Mouse (Mus musculus) forebrain, embryonic 15.5 days (tissue): Measurements from ENCODE around the gene Babam1. TPM values are rescaled to one million over a fixed set of nuclear protein-coding genes. Genes with fewer than 3 reads are reported as not detected.
A peak's percentile ranks its signal among the peaks of the same experiment; 100 is the strongest.

Source experiments
- ATAC-seq: fragments of 200-750 bp; cut with Nextera tagmentation; replicated peaks from 2 replicates; pipeline ENCODE4 v1.8.0; 2017; ENCODE audit warnings: mild to moderate bottlenecking, moderate TSS enrichment, moderate library complexity
- H3K27ac ChIP-seq: fragments of 300-500 bp; sonication (generic); replicated peaks from 2 replicates; pipeline ENCODE4 v1.5.1; 2015; ENCODE audit warnings: mild to moderate bottlenecking, inconsistent platforms
- H3K27me3 ChIP-seq: fragments of 300-500 bp; sonication (generic); 2 replicates; pipeline ENCODE4 v1.6.1; 2015; ENCODE audit warnings: inconsistent platforms
- H3K36me3 ChIP-seq: fragments of 300-500 bp; sonication (generic); 2 replicates; pipeline ENCODE4 v1.6.1; 2015; ENCODE audit warnings: mild to moderate bottlenecking, inconsistent platforms
- H3K4me1 ChIP-seq: fragments of 300-500 bp; sonication (generic); 2 replicates; pipeline ENCODE4 v1.6.1; 2015; ENCODE audit warnings: inconsistent platforms
- H3K4me2 ChIP-seq: fragments of 300-500 bp; sonication (generic); replicated peaks from 2 replicates; pipeline ENCODE4 v1.6.1; 2015; ENCODE audit warnings: mild to moderate bottlenecking, inconsistent platforms
- H3K4me3 ChIP-seq: fragments of 300-500 bp; sonication (generic); 2 replicates; pipeline ENCODE4 v1.5.1; 2015; ENCODE audit warnings: mild to moderate bottlenecking, inconsistent platforms
- H3K9ac ChIP-seq: fragments of 300-500 bp; sonication (generic); replicated peaks from 2 replicates; pipeline ENCODE4 v1.6.1; 2015; ENCODE audit warnings: mild to moderate bottlenecking, inconsistent platforms
- H3K9me3 ChIP-seq: fragments of 300-500 bp; sonication (generic); 2 replicates; pipeline ENCODE4 v1.6.1; 2016; ENCODE audit warnings: inconsistent platforms
- WGBS: fragments of 180-500 bp; shearing (Covaris S2); methylation state at CpG from one replicate; pipeline ENCODE4 v1.1.7; 2015; ENCODE audit warnings: mixed read lengths; 5-methylcytosine and 5-hydroxymethylcytosine counted together
- polyA plus RNA-seq: library from polyadenylated mRNA; unstranded; fragments of >200 nt; fragmentation: Nextera tagmentation; extraction: Ambion mirVana; gene quantifications from 2 replicates; pipeline ENCODE4 v1.2.1, GENCODE M21; 2015

Babam1 gene
- polyA plus RNA-seq, 1 experiment from 2014 or later: 102 TPM

DNA sequence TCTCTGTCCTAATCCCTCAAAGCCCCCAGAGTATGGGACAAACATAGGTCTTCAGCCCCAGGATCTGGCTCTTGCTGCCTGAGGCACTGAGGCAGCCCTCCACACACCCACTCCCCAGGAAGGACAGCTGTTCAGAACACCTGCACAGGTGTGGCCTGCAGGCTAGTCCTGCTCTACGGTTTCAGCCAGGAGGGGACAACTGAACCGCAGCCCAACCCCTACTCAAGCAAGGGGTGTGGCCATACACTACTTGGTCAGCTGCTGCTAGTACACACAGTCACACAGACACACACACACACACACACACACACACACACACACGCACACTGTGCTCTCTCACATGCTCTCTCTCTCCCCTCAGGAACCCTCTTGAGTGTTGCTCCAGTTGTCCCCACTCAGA lies 12.8 kb upstream of the Babam1 start:
- 63% methylated on average over 3 of the region's 3 CpGs for WGBS
- H3K4me2 ChIP-seq: no peak overlapping the region

DNA sequence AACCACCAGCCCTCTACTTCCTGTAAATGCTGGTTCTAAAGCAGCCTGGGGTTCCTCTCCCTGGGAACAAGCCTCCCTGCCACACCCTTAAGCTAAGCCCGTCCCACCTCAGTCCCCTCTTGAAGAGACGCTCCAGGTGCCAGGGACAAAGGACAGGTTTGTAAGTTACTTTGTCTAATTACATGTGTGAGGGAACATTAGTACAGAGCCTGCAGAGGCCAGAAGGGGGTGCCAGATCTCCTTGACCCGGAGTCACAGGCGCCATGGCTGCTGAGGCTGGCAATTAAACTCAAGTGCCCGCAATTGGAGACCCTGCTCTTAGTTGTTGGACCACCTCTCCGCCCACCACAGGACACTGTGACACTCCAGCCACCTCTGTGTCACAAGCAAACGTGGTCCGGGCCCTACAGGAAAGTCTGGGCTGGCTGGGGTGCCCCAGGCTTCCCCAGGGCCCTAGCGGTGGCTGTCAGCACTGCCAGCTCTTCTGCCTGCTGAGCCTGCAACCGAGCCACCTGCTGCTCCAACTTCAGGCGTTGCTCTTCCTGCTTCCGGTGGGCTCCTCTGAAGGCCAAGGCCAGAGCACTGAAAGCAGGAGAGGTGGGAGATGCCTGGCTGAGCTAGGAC lies 11.3 kb upstream of the Babam1 start:
- no peak overlapping the region for H3K4me2 ChIP-seq
- no peak overlapping the region for H3K4me3 ChIP-seq
- peaks cover 6% of the 10 kb centered on the region; the same call in 1 of the 2 replicates for H3K27me3 ChIP-seq
- no peak overlapping the region for H3K9ac ChIP-seq
- H3K27ac ChIP-seq: no peak overlapping the region
- H3K4me1 ChIP-seq: peaks cover 19% of the 10 kb centered on the region
- WGBS: 80% methylated on average over 12 of the region's 12 CpGs
- ATAC-seq: no peak
- no peaks in the 10 kb centered on the region for H3K36me3 ChIP-seq
- H3K9me3 ChIP-seq: no peaks in the 10 kb centered on the region

More for the DNA sequence above, 12.8 kb upstream of the Babam1 start:
- no peak overlapping the region for H3K27ac ChIP-seq
- peaks cover 33% of the 10 kb centered on the region for H3K4me1 ChIP-seq
- H3K36me3 ChIP-seq: no peaks in the 10 kb centered on the region
- peaks cover 6% of the 10 kb centered on the region; the same call in 1 of the 2 replicates for H3K27me3 ChIP-seq
- no peaks in the 10 kb centered on the region for H3K9me3 ChIP-seq
- H3K4me3 ChIP-seq: no peak overlapping the region
- no peak overlapping the region for H3K9ac ChIP-seq
- ATAC-seq: no peak

DNA sequence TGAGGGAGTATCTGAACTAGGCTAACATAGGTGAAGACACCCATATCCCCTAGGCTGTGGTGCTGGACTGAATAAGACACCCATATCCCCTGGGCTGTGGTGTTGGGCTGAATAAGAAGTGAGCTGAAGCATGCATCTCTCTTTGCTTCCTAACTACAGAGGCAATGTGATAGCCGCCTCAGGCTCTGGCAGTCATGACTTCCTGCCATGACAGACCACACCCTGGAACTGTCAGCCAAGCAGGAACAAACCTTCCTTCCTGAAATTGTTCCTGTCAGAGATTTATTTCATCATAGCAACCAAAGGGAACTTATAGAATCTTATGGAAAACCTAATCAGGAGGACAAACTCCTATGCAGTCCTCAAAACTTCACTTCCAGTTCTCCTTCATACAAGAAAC lies 8.4 kb upstream of the Babam1 start:
- 84% methylated on average over 1 of the region's 1 CpGs for WGBS
- no peaks in the 10 kb centered on the region for H3K9me3 ChIP-seq
- no peak overlapping the region for H3K9ac ChIP-seq
- H3K4me2 ChIP-seq: no peak overlapping the region
- no peaks in the 10 kb centered on the region for H3K27me3 ChIP-seq
- no peak for ATAC-seq
- H3K4me1 ChIP-seq: 0 out of 2 replicates have a peak, but pooled peaks cover 2% of the 10 kb centered on the region
- H3K4me3 ChIP-seq: no peak overlapping the region
- H3K36me3 ChIP-seq: no peaks in the 10 kb centered on the region
- H3K27ac ChIP-seq: no peak overlapping the region

DNA sequence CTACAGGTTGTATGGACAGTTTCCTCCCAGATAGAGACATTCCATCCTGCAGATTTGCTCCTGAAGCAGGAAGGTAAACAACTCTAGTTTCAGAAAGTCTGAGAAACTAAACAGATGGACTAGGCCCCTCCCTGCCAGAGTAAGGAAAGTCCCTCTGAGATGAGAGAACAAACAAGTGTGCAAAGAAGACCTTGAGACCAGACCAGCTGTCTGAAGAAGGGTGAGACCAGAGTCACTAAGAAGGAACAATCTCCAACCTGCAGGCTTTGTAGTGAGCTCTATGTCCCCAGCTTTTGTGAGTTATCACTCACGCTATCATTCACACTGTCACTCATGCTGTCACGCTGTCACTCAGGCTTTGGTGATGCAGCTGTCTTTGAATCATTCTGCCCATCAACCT lies 5.0 kb upstream of the Babam1 start:
- H3K4me1 ChIP-seq: peaks cover 8% of the 10 kb centered on the region
- H3K9me3 ChIP-seq: no peaks in the 10 kb centered on the region
- no peak for ATAC-seq
- H3K36me3 ChIP-seq: no peaks in the 10 kb centered on the region
- no peak overlapping the region for H3K27ac ChIP-seq
- H3K4me2 ChIP-seq: no peak overlapping the region
- no peak overlapping the region for H3K9ac ChIP-seq
- WGBS: 90% methylated on average over 2 of the region's 2 CpGs
- H3K27me3 ChIP-seq: no peaks in the 10 kb centered on the region
- no peak overlapping the region for H3K4me3 ChIP-seq

DNA sequence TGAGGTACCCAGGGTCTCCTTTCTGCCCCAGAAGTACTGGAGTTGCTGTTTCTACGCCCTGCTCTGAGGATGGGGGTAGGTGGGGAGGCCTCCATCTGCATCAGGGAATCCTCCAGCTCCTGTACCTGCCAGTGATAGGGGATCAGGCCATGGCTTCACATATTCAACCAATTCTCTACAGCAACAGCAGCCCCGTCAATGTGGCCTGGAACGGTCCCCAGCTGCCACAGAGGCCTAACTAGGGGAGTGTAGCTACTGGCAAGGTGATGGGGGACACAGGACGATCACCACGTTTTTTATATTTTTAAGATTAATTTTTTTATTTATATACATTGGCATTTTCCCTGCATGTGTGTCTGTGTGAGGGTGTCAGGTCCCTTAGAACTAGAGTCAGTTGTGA lies 4.3 kb upstream of the Babam1 start:
- no peak overlapping the region for H3K9ac ChIP-seq
- no peak for ATAC-seq
- no peaks in the 10 kb centered on the region for H3K27me3 ChIP-seq
- WGBS: 70% methylated on average over 5 of the region's 5 CpGs
- peaks cover 12% of the 10 kb centered on the region for H3K4me1 ChIP-seq
- H3K9me3 ChIP-seq: no peaks in the 10 kb centered on the region
- H3K4me3 ChIP-seq: no peak overlapping the region
- H3K36me3 ChIP-seq: no peaks in the 10 kb centered on the region
- H3K4me2 ChIP-seq: no peak overlapping the region
- H3K27ac ChIP-seq: no peak overlapping the region

- ATAC-seq: no peak
- no peaks in the 10 kb centered on the region for H3K36me3 ChIP-seq
- H3K4me1 ChIP-seq: peaks cover 17% of the 10 kb centered on the region
- no peaks in the 10 kb centered on the region for H3K9me3 ChIP-seq
- 7% methylated on average over 3 of the region's 3 CpGs for WGBS
- no peaks in the 10 kb centered on the region for H3K27me3 ChIP-seq
- no peak overlapping the region for H3K9ac ChIP-seq
- H3K27ac ChIP-seq: no peak overlapping the region
- no peak overlapping the region for H3K4me3 ChIP-seq
- H3K4me2 ChIP-seq: no peak overlapping the region
Observed at GRCm38 (mm10) chr8:71392871-71393270, 3.8 kb upstream of the Babam1 start.

DNA sequence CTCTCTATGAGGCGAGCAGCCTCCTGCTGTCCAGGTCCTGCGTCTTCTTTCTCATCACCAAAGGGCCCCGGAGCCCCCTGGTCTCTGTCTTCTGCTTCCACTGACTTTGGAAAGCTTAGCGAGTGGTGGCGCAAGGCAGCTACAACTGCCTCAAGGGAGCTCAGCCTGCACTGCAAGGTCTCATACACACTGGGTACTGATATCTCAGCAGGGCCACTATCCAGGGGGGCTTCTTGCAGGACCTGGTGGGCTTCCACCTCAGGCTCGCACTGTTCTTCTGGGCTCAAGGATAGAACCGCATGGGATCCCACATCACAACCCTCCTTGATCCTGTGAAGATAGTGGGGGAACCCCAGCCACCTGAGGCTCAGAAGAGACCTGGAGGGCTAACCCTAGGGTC lies 2.2 kb upstream of the Babam1 start:
- Histone ChIP-seq H3K4me2 (no peak overlapping the region), H3K9me3 (no peaks in the 10 kb centered on the region), H3K9ac (no peak overlapping the region), H3K36me3 (peaks cover 10% of the 10 kb centered on the region), H3K27me3 (no peaks in the 10 kb centered on the region), H3K4me3 (no peak overlapping the region), H3K27ac (no peak overlapping the region), H3K4me1 (peaks cover 17% of the 10 kb centered on the region)
- 80% methylated on average over 7 of the region's 7 CpGs for WGBS
- no peak for ATAC-seq

DNA sequence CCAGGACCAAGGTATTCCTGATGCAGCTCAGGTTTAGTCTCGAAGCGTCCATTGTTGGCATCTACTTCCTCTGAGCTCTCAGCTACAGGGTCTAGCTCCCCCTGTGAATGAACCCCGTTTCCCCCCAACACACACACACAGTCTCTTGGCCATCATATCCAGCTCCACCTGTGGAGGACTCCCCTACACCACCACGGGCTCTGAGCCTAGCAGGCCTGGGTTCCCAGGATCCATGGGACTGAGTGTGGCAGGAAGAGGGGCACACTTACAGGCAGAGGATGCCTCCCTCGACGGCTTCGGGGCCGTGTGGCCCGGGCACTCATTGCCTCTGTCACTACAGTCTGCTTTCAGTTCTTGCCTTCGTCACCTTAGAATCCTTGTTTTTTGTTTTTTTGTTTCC lies 1.6 kb upstream of the Babam1 start:
- no peak overlapping the region for H3K27ac ChIP-seq
- no peaks in the 10 kb centered on the region for H3K27me3 ChIP-seq
- H3K4me1 ChIP-seq: peaks cover 17% of the 10 kb centered on the region
- H3K9ac ChIP-seq: no peak overlapping the region
- no peaks in the 10 kb centered on the region for H3K9me3 ChIP-seq
- no peak overlapping the region for H3K4me3 ChIP-seq
- H3K4me2 ChIP-seq: no peak overlapping the region
- H3K36me3 ChIP-seq: peaks cover 13% of the 10 kb centered on the region
- WGBS: 90% methylated on average over 10 of the region's 10 CpGs
- no peak for ATAC-seq

- ATAC-seq: no peak
- Histone ChIP-seq H3K4me3 (peak within 1 kb of the TSS; percentile 68), H3K9ac (no peak within 1 kb of the TSS; the same call in 1 of the 2 replicates), H3K36me3 (peaks cover 15% of the 10 kb centered on the region), H3K4me2 (peak within 1 kb of the TSS; percentile 45), H3K4me1 (peaks cover 17% of the 10 kb centered on the region), H3K27me3 (no peaks in the 10 kb centered on the region), H3K9me3 (no peaks in the 10 kb centered on the region), H3K27ac (peak within 1 kb of the TSS; percentile 76)
- WGBS: 89% methylated on average over 9 of the region's 9 CpGs
Observed at GRCm38 (mm10) chr8:71395629-71396028, 1.0 kb upstream of the Babam1 start, which contains the start of gene Ushbp1. Gene Ushbp1 (minus strand): TSS chr8:71395802.

GRCm38 (mm10) chr8:71397701-71398100 lies 1.0 kb downstream of the Babam1 start:
- Histone ChIP-seq H3K4me3 (peak overlapping the region; percentile 68), H3K9me3 (no peaks in the 10 kb centered on the region), H3K27me3 (no peaks in the 10 kb centered on the region), H3K4me1 (peaks cover 17% of the 10 kb centered on the region), H3K27ac (no peak overlapping the region), H3K36me3 (peaks cover 16% of the 10 kb centered on the region), H3K9ac (0 out of 2 replicates have a peak overlapping the region, but pooled peaks have one; percentile 4), H3K4me2 (peak overlapping the region; percentile 78)
- WGBS: 89% methylated on average over 12 of the region's 12 CpGs
- ATAC-seq: no peak

DNA sequence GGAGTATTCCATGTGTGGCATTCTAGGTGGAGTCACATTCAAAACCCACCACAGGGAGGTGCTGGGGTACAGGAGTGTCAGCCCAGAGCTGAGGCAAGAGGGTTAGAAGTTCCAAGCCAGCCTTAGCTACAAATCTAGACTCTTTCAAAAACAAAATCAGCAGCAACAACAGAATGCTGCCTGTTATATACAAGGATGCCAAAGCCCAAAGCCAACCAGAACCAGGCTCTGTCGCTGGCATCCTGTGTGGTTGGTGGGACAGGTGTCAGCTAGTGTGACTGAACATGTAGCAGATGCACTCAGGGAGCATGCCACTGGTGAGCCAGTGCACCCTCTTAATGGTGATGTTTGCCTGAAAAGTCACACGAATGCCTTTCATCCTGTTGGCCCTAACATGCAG lies 4.2 kb downstream of the Babam1 start:
- WGBS: 90% methylated on average over 2 of the region's 2 CpGs
- no peak for ATAC-seq

GRCm38 (mm10) chr8:71401454-71401853 lies 4.8 kb downstream of the Babam1 start:
- Histone ChIP-seq H3K4me1 (peaks cover 19% of the 10 kb centered on the region), H3K4me2 (no peak overlapping the region), H3K27ac (no peak overlapping the region), H3K27me3 (no peaks in the 10 kb centered on the region), H3K9ac (no peak overlapping the region), H3K4me3 (no peak overlapping the region), H3K36me3 (peaks cover 16% of the 10 kb centered on the region), H3K9me3 (no peaks in the 10 kb centered on the region)
- no peak for ATAC-seq

More for the DNA sequence above, 4.2 kb downstream of the Babam1 start:
- peaks cover 17% of the 10 kb centered on the region for H3K4me1 ChIP-seq
- no peak overlapping the region for H3K9ac ChIP-seq
- H3K4me2 ChIP-seq: no peak overlapping the region
- H3K27ac ChIP-seq: no peak overlapping the region
- H3K4me3 ChIP-seq: no peak overlapping the region
- H3K36me3 ChIP-seq: peaks cover 16% of the 10 kb centered on the region
- no peaks in the 10 kb centered on the region for H3K27me3 ChIP-seq
- H3K9me3 ChIP-seq: no peaks in the 10 kb centered on the region

DNA sequence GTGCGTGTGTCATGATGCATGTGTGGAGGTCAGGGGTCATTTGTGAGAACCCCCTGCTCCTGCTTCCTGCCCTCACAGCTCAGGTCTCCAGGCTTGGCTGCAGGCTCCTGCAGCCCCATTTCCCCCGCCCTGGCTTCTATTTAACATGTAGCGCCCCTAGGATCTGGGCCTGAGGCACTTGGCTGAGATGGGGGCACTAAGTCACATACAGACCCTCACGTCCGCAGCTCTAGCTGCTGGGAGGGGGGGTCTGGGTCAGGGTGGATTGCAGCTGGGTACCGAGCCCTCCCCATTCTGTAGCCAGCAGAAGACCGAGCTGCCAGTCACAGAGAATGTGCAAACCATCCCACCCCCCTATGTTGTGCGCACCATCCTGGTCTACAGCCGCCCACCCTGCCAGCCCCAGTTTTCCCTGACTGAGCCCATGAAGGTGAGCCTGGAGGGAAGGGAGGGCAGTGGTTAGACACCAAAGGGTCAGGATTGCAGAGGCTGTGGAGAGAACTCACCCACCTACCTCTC lies 5.8 kb downstream of the Babam1 start:
- 85% methylated on average over 9 of the region's 9 CpGs for WGBS
- Histone ChIP-seq H3K9ac (no peak overlapping the region), H3K27ac (no peak overlapping the region), H3K4me1 (peaks cover 23% of the 10 kb centered on the region), H3K4me2 (no peak overlapping the region), H3K9me3 (no peaks in the 10 kb centered on the region), H3K4me3 (no peak overlapping the region), H3K36me3 (peaks cover 16% of the 10 kb centered on the region), H3K27me3 (no peaks in the 10 kb centered on the region)
- no peak for ATAC-seq
